Mouse (Mus musculus) testis, adult 2 months (tissue): ENCODE measurements around the gene Atxn3.

Experiments used
- CTCF ChIP-seq: fragments of 200-500 bp; IDR thresholded peaks from 2 replicates; pipeline ENCODE4 v1.5.1; 2012; ENCODE audit warnings: low read depth, mild to moderate bottlenecking, inconsistent platforms, low read length, moderate library complexity; ENCODE audit not compliant: control insufficient read depth, insufficient read depth, insufficient replicate concordance
- POLR2A ChIP-seq: fragments of 200-500 bp; IDR thresholded peaks from 2 replicates; pipeline ENCODE4 v1.6.1; 2012; ENCODE audit warnings: low read depth, mild to moderate bottlenecking, inconsistent platforms, low read length, moderate library complexity; ENCODE audit not compliant: control insufficient read depth

DNA sequence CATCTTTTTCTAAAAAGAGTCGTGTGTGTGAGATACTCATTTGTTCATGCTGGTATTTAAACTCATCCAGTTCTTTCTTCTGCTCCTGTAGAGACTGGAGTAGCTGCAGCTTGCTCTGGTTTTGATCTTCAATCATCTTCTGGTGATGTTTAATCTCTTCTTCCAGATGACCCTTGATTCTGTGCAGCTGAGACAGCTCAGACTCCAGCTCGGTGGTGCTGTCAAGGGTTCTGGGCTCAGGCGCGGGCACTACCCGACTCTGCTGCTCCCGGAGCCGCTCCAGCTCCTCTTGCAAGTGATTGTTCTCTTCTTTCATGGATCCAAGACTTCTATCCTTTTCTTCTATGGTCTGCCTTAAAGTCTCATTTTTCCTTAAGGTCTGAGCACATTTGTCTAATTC, 73.1 kb downstream of the Atxn3 start:
- TF ChIP-seq CTCF: no peak
- no peak for TF ChIP-seq POLR2A
